Mouse (Mus musculus): ENCODE measurements around the gene Htra2.

Gene Htra2

DNA sequence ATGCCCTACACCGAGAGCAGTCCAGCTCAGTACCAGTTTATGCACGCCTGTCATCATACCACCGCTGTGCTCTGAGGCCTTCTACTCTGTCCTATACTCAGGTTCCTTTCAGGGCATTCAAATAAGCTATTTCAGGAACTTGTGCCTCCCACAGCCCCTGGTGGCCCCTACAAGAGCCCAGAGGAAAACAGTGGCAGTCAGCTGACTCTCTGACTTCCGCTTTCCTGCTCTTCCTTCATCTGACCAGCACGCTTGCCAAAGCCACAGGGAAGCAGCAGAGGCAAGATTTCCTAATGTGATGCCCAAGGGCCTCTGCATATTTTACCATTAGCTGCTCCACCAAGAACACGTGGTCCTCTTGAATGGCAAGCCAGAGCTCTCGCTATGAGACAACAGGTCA is 50.2 kb downstream of the Htra2 start:
- DNase-seq (ENCODE audit: low read depth, low spot score): no peak

DNA sequence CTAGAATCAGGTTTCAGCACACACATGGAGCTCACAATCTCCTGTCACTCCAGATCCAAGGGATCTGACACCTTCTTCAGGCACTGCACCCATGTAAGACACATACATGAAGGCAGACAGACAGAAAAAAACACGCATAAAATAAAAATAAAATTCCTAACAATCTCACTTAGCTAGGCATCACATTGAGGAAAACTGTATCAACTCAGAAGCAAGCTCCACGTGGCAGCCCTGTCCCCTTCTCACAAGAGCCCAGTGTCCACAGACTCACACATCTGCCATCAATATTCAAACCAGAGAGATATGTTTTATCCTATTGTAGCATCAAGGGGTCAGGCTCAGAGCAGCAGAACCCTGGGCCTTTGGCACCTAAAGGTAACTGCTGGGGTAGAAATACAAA is 50.8 kb downstream of the Htra2 start:
- DNase-seq (ENCODE audit: low read depth, low spot score): no peak

DNA sequence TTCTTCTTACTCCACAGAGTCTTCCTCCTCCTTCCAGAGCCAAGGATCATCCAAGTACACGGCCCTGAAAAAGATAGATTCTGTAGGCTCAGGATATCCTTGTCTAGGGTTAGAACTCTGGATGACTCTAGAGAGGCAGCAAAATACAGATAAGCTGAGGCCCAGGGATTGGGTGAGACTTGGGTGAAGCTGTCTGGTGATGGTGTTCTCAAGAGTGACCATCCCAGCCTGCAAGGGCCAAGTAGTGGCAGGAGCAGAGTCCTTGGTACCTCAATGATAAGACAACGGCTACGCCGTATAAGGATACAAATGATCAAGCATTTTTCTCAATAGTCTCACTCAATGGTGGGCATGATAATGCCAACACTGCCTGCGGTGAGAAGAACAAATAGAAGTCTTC is 51.2 kb downstream of the Htra2 start:
- no peak for DNase-seq (ENCODE audit: low read depth, low spot score)

DNA sequence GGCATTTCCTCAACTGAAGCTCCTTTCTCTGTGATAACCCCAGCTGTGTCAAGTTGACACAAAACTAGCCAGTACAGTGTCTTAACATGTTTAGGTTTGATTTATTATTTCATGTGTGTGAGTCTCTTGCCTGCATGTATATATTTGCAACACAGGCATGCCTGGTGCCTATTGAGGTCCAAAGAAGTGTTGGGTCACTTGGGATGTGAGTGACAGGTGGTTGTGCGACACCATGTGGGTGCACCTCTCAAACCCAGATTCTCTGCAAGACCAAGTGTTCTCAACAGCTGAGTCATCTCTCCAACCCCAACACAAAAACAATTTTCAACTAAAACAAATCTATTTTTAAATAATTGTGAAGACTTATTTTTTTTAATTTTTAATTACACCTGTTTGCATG is 52.0 kb downstream of the Htra2 start:
- DNase-seq (ENCODE audit: low read depth, low spot score): no peak
